Mouse (Mus musculus): ENCODE data around the gene 9930022D16Rik. TPM values are rescaled to one million over a fixed set of nuclear protein-coding genes. Genes with fewer than 3 reads are reported as not detected.

The 9930022D16Rik gene
- total RNA-seq (2021): not detected

- no peak for DNase-seq (ENCODE audit: low spot score)
- intact Hi-C loops (cut with DNase I): no loop called here
Observed at GRCm38 (mm10) chr11:109413617-109414016, at the start of gene 9930022D16Rik. 9930022D16Rik (plus strand) TSS chr11:109413917.

GRCm38 (mm10) chr11:109364337-109364736 is 49.4 kb upstream of the 9930022D16Rik start:
- no peak for DNase-seq (ENCODE audit: low spot score)
- intact Hi-C loops (cut with DNase I): loop anchor here (2.0 kb wide), 1 partner anchor 20 kb away; no protein-coding TSS in a partner anchor

- intact Hi-C loops (cut with DNase I): loop anchor here (2.0 kb wide), 1 partner anchor 20 kb away; no protein-coding TSS in a partner anchor
- no peak for DNase-seq (ENCODE audit: low spot score)
Observed at GRCm38 (mm10) chr11:109364881-109365280, 48.8 kb upstream of the 9930022D16Rik start.

GRCm38 (mm10) chr11:109365818-109366217 is 47.9 kb upstream of the 9930022D16Rik start:
- DNase-seq (ENCODE audit: low spot score): no peak
- intact Hi-C loops (cut with DNase I): loop anchor here (2.0 kb wide), 1 partner anchor 21 kb away; no protein-coding TSS in a partner anchor

GRCm38 (mm10) chr11:109366802-109367579 is 46.7 kb upstream of the 9930022D16Rik start:
- intact Hi-C loops (cut with DNase I): no loop called here
- DNase-seq (ENCODE audit: low spot score): no peak

- intact Hi-C loops (cut with DNase I): no loop called here
- DNase-seq (ENCODE audit: low spot score): no peak
Observed at GRCm38 (mm10) chr11:109369026-109369637, 44.6 kb upstream of the 9930022D16Rik start.

GRCm38 (mm10) chr11:109375412-109375811 is 38.3 kb upstream of the 9930022D16Rik start:
- intact Hi-C loops (cut with DNase I): no loop called here
- no peak for DNase-seq (ENCODE audit: low spot score)

- intact Hi-C loops (cut with DNase I): no loop called here
- no peak for DNase-seq (ENCODE audit: low spot score)
Observed at GRCm38 (mm10) chr11:109376484-109377143, 37.1 kb upstream of the 9930022D16Rik start.

GRCm38 (mm10) chr11:109377477-109377876 is 36.2 kb upstream of the 9930022D16Rik start:
- intact Hi-C loops (cut with DNase I): no loop called here
- DNase-seq (ENCODE audit: low spot score): no peak

- no peak for DNase-seq (ENCODE audit: low spot score)
- intact Hi-C loops (cut with DNase I): no loop called here
Observed at GRCm38 (mm10) chr11:109378051-109378450, 35.7 kb upstream of the 9930022D16Rik start.

GRCm38 (mm10) chr11:109380662-109381061 is 33.1 kb upstream of the 9930022D16Rik start:
- intact Hi-C loops (cut with DNase I): loop anchor here (5.0 kb wide), 1 partner anchor 42 kb away; no protein-coding TSS in a partner anchor
- no peak for DNase-seq (ENCODE audit: low spot score)

- intact Hi-C loops (cut with DNase I): no loop called here
- DNase-seq (ENCODE audit: low spot score): no peak
Observed at GRCm38 (mm10) chr11:109385296-109385695, 28.4 kb upstream of the 9930022D16Rik start.

GRCm38 (mm10) chr11:109389046-109389445 is 24.7 kb upstream of the 9930022D16Rik start:
- intact Hi-C loops (cut with DNase I): no loop called here
- no peak for DNase-seq (ENCODE audit: low spot score)

- DNase-seq (ENCODE audit: low spot score): no peak
- intact Hi-C loops (cut with DNase I): no loop called here
Observed at GRCm38 (mm10) chr11:109391200-109391599, 22.5 kb upstream of the 9930022D16Rik start.

- no peak for DNase-seq (ENCODE audit: low spot score)
- intact Hi-C loops (cut with DNase I): no loop called here
Observed at GRCm38 (mm10) chr11:109391760-109392159, 22.0 kb upstream of the 9930022D16Rik start.

GRCm38 (mm10) chr11:109392601-109393000 is 21.1 kb upstream of the 9930022D16Rik start:
- intact Hi-C loops (cut with DNase I): no loop called here
- no peak for DNase-seq (ENCODE audit: low spot score)

- intact Hi-C loops (cut with DNase I): no loop called here
- no peak for DNase-seq (ENCODE audit: low spot score)
Observed at GRCm38 (mm10) chr11:109394758-109395157, 19.0 kb upstream of the 9930022D16Rik start.

GRCm38 (mm10) chr11:109395291-109395690 is 18.4 kb upstream of the 9930022D16Rik start:
- DNase-seq (ENCODE audit: low spot score): no peak
- intact Hi-C loops (cut with DNase I): no loop called here

- intact Hi-C loops (cut with DNase I): no loop called here
- no peak for DNase-seq (ENCODE audit: low spot score)
Observed at GRCm38 (mm10) chr11:109406431-109406830, 7.3 kb upstream of the 9930022D16Rik start.

- intact Hi-C loops (cut with DNase I): no loop called here
- DNase-seq (ENCODE audit: low spot score): no peak
Observed at GRCm38 (mm10) chr11:109410197-109410980, 3.3 kb upstream of the 9930022D16Rik start.

Data from heart, postnatal 25 days (tissue).